Mouse (Mus musculus) embryo, embryonic 9.5 days (tissue): ENCODE results near the gene Cd83.
A peak's percentile ranks its signal among the peaks of the same experiment; 100 is the strongest.

ENCODE experiments used
- DNase-seq: peaks from one replicate; pipeline ENCODE4 v3.0.0-alpha.2; 2017; ENCODE audit errors: extremely low spot score

Cd83 gene

GRCm38 (mm10) chr13:43806371-43807271, 22.0 kb downstream of the Cd83 start:
- no peak for DNase-seq

GRCm38 (mm10) chr13:43807272-43807675, 22.7 kb downstream of the Cd83 start:
- no peak for DNase-seq

GRCm38 (mm10) chr13:43810621-43811020, 26.0 kb downstream of the Cd83 start:
- no peak for DNase-seq

GRCm38 (mm10) chr13:43811835-43812234, 27.3 kb downstream of the Cd83 start:
- no peak for DNase-seq

GRCm38 (mm10) chr13:43813431-43813830, 28.9 kb downstream of the Cd83 start:
- DNase-seq = no peak

- no peak for DNase-seq
Measured at GRCm38 (mm10) chr13:43817461-43817860, 32.9 kb downstream of the Cd83 start.

- no peak for DNase-seq
Measured at GRCm38 (mm10) chr13:43818307-43819019, 33.9 kb downstream of the Cd83 start.

- DNase-seq = no peak
Measured at GRCm38 (mm10) chr13:43819020-43819310, 34.4 kb downstream of the Cd83 start.

- no peak for DNase-seq
Measured at GRCm38 (mm10) chr13:43820071-43820470, 35.5 kb downstream of the Cd83 start.

GRCm38 (mm10) chr13:43822306-43822705, 37.7 kb downstream of the Cd83 start:
- no peak for DNase-seq

GRCm38 (mm10) chr13:43828648-43829047, 44.1 kb downstream of the Cd83 start:
- DNase-seq = no peak

GRCm38 (mm10) chr13:43830892-43831673, 46.5 kb downstream of the Cd83 start:
- DNase-seq = no peak

GRCm38 (mm10) chr13:43832731-43833130, 48.2 kb downstream of the Cd83 start:
- DNase-seq = peak; percentile 26

- no peak for DNase-seq
Measured at GRCm38 (mm10) chr13:43836376-43836775, 51.8 kb downstream of the Cd83 start.

GRCm38 (mm10) chr13:43837812-43838211, 53.2 kb downstream of the Cd83 start:
- no peak for DNase-seq

- DNase-seq = no peak
Measured at GRCm38 (mm10) chr13:43845151-43845550, 60.6 kb downstream of the Cd83 start.

- no peak for DNase-seq
Measured at GRCm38 (mm10) chr13:43847186-43847585, 62.6 kb downstream of the Cd83 start.

- DNase-seq = no peak
Measured at GRCm38 (mm10) chr13:43849816-43850215, 65.2 kb downstream of the Cd83 start.

- DNase-seq = no peak
Measured at GRCm38 (mm10) chr13:43851108-43851507, 66.5 kb downstream of the Cd83 start.
